ENCODE assay signal across 17 mouse cellular contexts in the genomic region with DNA sequence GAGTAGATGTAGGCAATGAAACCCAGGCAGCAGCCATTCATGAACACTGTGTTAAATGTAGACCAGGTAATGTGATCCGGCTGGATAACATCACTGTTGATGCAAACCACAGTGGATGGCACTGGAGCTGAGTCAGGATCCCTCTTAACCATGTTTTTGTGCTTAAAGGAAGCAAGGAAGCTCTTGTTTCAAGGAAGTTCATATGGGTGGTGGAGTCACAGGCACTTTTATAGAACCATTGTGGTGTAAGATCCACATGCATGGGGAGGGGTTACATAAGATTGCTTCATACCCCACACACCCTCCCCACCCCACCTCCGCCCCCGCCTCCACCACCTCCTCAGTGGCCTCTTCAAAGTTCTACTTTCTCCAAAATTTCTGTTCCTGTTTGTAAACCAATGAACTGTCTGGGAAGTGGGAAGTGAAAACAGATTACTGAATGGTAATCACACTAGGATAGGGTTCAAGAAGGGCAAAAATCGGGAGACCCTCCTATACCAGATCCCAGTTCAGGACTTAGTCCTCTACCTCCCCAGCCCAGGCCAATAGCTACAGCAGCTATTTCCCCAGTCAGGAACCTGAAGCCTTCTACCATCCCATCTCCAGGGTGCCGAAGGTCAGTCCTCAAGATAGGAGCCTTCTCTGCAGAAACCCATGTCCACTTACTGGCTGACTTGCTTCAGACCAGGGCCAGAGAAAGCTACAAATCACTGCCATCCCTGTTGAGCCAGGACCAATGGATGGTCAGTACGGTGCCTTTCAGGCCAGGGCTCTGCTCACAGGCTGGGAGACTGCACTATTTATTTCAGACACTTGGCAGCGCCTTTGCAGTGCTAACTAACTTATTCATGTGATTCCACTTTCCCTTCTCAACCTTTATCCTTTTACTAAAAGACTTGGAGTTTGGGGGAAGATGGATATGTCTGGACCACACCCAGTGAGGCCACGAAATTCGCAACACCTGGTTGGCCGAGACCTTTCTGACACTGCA. TPM values are rescaled to one million over a fixed set of nuclear protein-coding genes. Genes with fewer than 3 reads are reported as not detected.
DNase-seq lines count a peak whose midpoint lies in the region; ATAC-seq and TF ChIP-seq lines count a peak whose summit lies in the region.
"Had no signal": no experiment of that assay in that cellular context is flagged by ENCODE, and none has a peak within 500 bp of the region (broad histone marks: within the 10 kb centered on the region; RNA-seq: fewer than 3 reads in every experiment).

No protein-coding gene starts in this region.

- ATAC-seq in kidney, postnatal 0 days (replicated peaks; ENCODE audit: low FRiP score, low read depth) = no peak
- ATAC-seq in kidney, embryonic 14.5 days (ENCODE audit: low FRiP score, low TSS enrichment) = no peak
- ATAC-seq in common myeloid progenitor, adult 5-6 weeks (replicated peaks; ENCODE audit: low read depth, poor library complexity, severe bottlenecking) = peak; percentile 85
- ATAC-seq in monocyte, adult 5-6 weeks (replicated peaks; ENCODE audit: insufficient number of reproducible peaks, low FRiP score, low TSS enrichment, poor library complexity, severe bottlenecking) = peak; percentile 80
- ATAC-seq in megakaryocyte-erythroid progenitor cell, adult 5-6 weeks (replicated peaks; ENCODE audit: low FRiP score, low TSS enrichment, poor library complexity, severe bottlenecking) = no peak

- no peaks in the 10 kb centered on the region for H3K79me2 ChIP-seq in C2C12 (ENCODE audit: control insufficient read depth, insufficient read depth)

- TF ChIP-seq CTCF in kidney, postnatal 0 days (IDR thresholded peaks at IDR 0.05; ENCODE audit: low read depth) = peak; percentile 31; the same call in 1 of the 2 replicates
- no peak for TF ChIP-seq CTCF in C2C12 (IDR thresholded peaks at IDR 0.05; ENCODE audit: control insufficient read depth, insufficient read depth, insufficient read length)

- no peak overlapping the region for H3K4me2 ChIP-seq in kidney, postnatal 0 days (ENCODE audit: low read length)
- no peak overlapping the region for H3K4me2 ChIP-seq in kidney, embryonic 14.5 days (replicated peaks; ENCODE audit: low read depth, low read length)
- H3K4me2 ChIP-seq: embryonic facial prominence, embryonic 12.5 days had no signal

- no peak overlapping the region for H3K27ac ChIP-seq in kidney, postnatal 0 days
- H3K27ac ChIP-seq in kidney, embryonic 14.5 days (ENCODE audit: low read depth, low read length) = no peak overlapping the region
- H3K27ac ChIP-seq: embryonic facial prominence, embryonic 12.5 days had no signal

- H3K4me1 ChIP-seq in kidney, postnatal 0 days (replicated peaks; ENCODE audit: insufficient read depth, low read length) = no peaks in the 10 kb centered on the region
- H3K4me1 ChIP-seq in kidney, embryonic 14.5 days (ENCODE audit: control insufficient read depth, insufficient read depth, low read length) = no peaks in the 10 kb centered on the region
- H3K4me1 ChIP-seq: embryonic facial prominence, embryonic 12.5 days had no signal

- H3ac ChIP-seq in C2C12 (ENCODE audit: control insufficient read depth, insufficient read length, low read depth) = no peak overlapping the region

- DNase-seq in kidney, postnatal 0 days (ENCODE audit: low spot score) = no peak
- DNase-seq in cerebellum, postnatal 36 days = no peak
- no peak for DNase-seq in left cerebral cortex, adult 18-20 months (ENCODE audit: low spot score in 2 of 2)
- DNase-seq: cerebellum, postnatal 10 days; heart, postnatal 14 days; kidney, postnatal 10 days; lung, adult 2 months had no signal

- no peaks in the 10 kb centered on the region for H3K27me3 ChIP-seq in kidney, postnatal 0 days (ENCODE audit: insufficient read depth, low read length)
- no peaks in the 10 kb centered on the region for H3K27me3 ChIP-seq in kidney, embryonic 14.5 days (ENCODE audit: control insufficient read depth, insufficient read depth, low read length)
- H3K27me3 ChIP-seq in C2C12 (ENCODE audit: control insufficient read depth, insufficient read depth, insufficient read length) = no peaks in the 10 kb centered on the region
- H3K27me3 ChIP-seq: embryonic facial prominence, embryonic 12.5 days had no signal

- H3K9me3 ChIP-seq in kidney, postnatal 0 days (replicated peaks; ENCODE audit: low read length) = no peaks in the 10 kb centered on the region
- no peaks in the 10 kb centered on the region for H3K9me3 ChIP-seq in kidney, embryonic 14.5 days (ENCODE audit: control insufficient read depth, low read length)
- H3K9me3 ChIP-seq: embryonic facial prominence, embryonic 12.5 days had no signal

- WGBS in kidney, postnatal 0 days = 82% methylated on average over 10 of the region's 10 CpGs
- WGBS in kidney, embryonic 14.5 days = 83% methylated on average over 10 of the region's 10 CpGs

- H3K4me3 ChIP-seq in kidney, postnatal 0 days (replicated peaks; ENCODE audit: low read depth, low read length) = no peak overlapping the region
- H3K4me3 ChIP-seq in kidney, embryonic 14.5 days (ENCODE audit: low read length) = no peak overlapping the region
- H3K4me3 ChIP-seq in C2C12 (ENCODE audit: insufficient read depth, poor library complexity, severe bottlenecking) = no peak overlapping the region
- H3K4me3 ChIP-seq: embryonic facial prominence, embryonic 12.5 days had no signal

- no peaks in the 10 kb centered on the region for H3K79me3 ChIP-seq in C2C12 (ENCODE audit: low read depth)

- H3K9ac ChIP-seq in kidney, postnatal 0 days (ENCODE audit: low read depth, low read length) = no peak overlapping the region
- no peak overlapping the region for H3K9ac ChIP-seq in kidney, embryonic 14.5 days (ENCODE audit: low read depth, low read length)
- H3K9ac ChIP-seq: embryonic facial prominence, embryonic 12.5 days had no signal

- no peaks in the 10 kb centered on the region for H3K36me3 ChIP-seq in kidney, postnatal 0 days (ENCODE audit: insufficient read depth, low read length)
- H3K36me3 ChIP-seq in kidney, embryonic 14.5 days (ENCODE audit: control insufficient read depth, insufficient read depth, low read length) = no peaks in the 10 kb centered on the region
- H3K36me3 ChIP-seq in C2C12 (ENCODE audit: control insufficient read depth, insufficient read depth) = no peaks in the 10 kb centered on the region
- H3K36me3 ChIP-seq: embryonic facial prominence, embryonic 12.5 days had no signal

TF ChIP-seq in C2C12, 6 proteins besides CTCF, POLR2A, EP300 and RAD21:
- TF ChIP-seq FOSL1 (IDR thresholded peaks at IDR 0.05; ENCODE audit: insufficient read depth, low read length, poor library complexity, severe bottlenecking) (no peak), CEBPB (IDR thresholded peaks at IDR 0.05; ENCODE audit: low read depth) (peak; percentile 73)

RNA-seq across cellular contexts. Expression of a gene that starts 0.7 kb away (rescaled TPM):
- polyA plus RNA-seq in kidney, postnatal 0 days (2015; fragmentation: Nextera tagmentation; extraction: Ambion mirVana) = 1.1 and 1.5 TPM in 2 replicates
- polyA plus RNA-seq in kidney, embryonic 14.5 days (2014; fragmentation: Nextera tagmentation; extraction: Ambion mirVana) = 0.84 and 1.6 TPM in 2 replicates
- 1.3 TPM for polyA plus RNA-seq in C2C12 (2012; fragmentation: generic; extraction: Trizol)
- 8.2 TPM in 1 of 2 replicates, not detected in the other for total RNA-seq in common myeloid progenitor, adult 5-6 weeks (2017)
- 268 to 573 TPM (median 450 TPM) in 3 replicates for total RNA-seq in monocyte, adult 5-6 weeks (2017)
- total RNA-seq in megakaryocyte-erythroid progenitor cell, adult 5-6 weeks (2014; fragmentation: Nextera tagmentation) = not detected in 2 replicates
- 25.3 TPM in 1 of 2 replicates, not detected in the other for total RNA-seq in megakaryocyte-erythroid progenitor cell, adult 5-6 weeks (2017)
- under 1 TPM in 1 of 2 experiments, not detected in 1; 0.61 TPM for total RNA-seq in left cerebral cortex, adult 18-20 months (2021)
- total RNA-seq: layer of hippocampus, postnatal 14 days; left cerebral cortex, postnatal 36 days had no signal

RNA-seq across cellular contexts. Expression of a gene that starts 6.4 kb away (rescaled TPM):
- 515 and 606 TPM in 2 replicates for polyA plus RNA-seq in kidney, postnatal 0 days (2015; fragmentation: Nextera tagmentation; extraction: Ambion mirVana)
- polyA plus RNA-seq in kidney, embryonic 14.5 days (2014; fragmentation: Nextera tagmentation; extraction: Ambion mirVana) = 154 and 166 TPM in 2 replicates
- polyA plus RNA-seq in C2C12 (2012; fragmentation: generic; extraction: Trizol) = 956 TPM
- 143 and 146 TPM in 2 replicates for total RNA-seq in common myeloid progenitor, adult 5-6 weeks (2017)
- total RNA-seq in monocyte, adult 5-6 weeks (2017) = 384 to 854 TPM (median 711 TPM) in 3 replicates
- total RNA-seq in megakaryocyte-erythroid progenitor cell, adult 5-6 weeks (2014; fragmentation: Nextera tagmentation) = 53.9 and 67.3 TPM in 2 replicates
- 54.1 and 55.3 TPM in 2 replicates for total RNA-seq in megakaryocyte-erythroid progenitor cell, adult 5-6 weeks (2017)
- 10 to 100 TPM; 12.9 to 13.6 TPM for total RNA-seq in left cerebral cortex, adult 18-20 months (2021)

RNA-seq across cellular contexts. Expression of a gene that starts 11.9 kb away (rescaled TPM):
- not detected in 2 replicates for polyA plus RNA-seq in kidney, postnatal 0 days (2015; fragmentation: Nextera tagmentation; extraction: Ambion mirVana)
- polyA plus RNA-seq in kidney, embryonic 14.5 days (2014; fragmentation: Nextera tagmentation; extraction: Ambion mirVana) = not detected in 2 replicates
- not detected for polyA plus RNA-seq in C2C12 (2012; fragmentation: generic; extraction: Trizol)
- not detected in 2 replicates for total RNA-seq in common myeloid progenitor, adult 5-6 weeks (2017)
- total RNA-seq in monocyte, adult 5-6 weeks (2017) = not detected in 3 replicates
- not detected in 2 replicates for total RNA-seq in megakaryocyte-erythroid progenitor cell, adult 5-6 weeks (2014; fragmentation: Nextera tagmentation)
- not detected in 2 replicates for total RNA-seq in megakaryocyte-erythroid progenitor cell, adult 5-6 weeks (2017)
- total RNA-seq in left cerebral cortex, adult 18-20 months (2021) = not detected
- total RNA-seq: heart, postnatal 14 days; layer of hippocampus, postnatal 14 days; left cerebral cortex, postnatal 36 days had no signal
- polyA plus RNA-seq: embryonic facial prominence, embryonic 12.5 days; lung, adult 2 months; testis, adult 2 months; urinary bladder, adult 2 months had no signal

RNA-seq across cellular contexts. Expression of a gene that starts 43.9 kb away (rescaled TPM):
- 6.4 and 7.4 TPM in 2 replicates for polyA plus RNA-seq in kidney, postnatal 0 days (2015; fragmentation: Nextera tagmentation; extraction: Ambion mirVana)
- 13.7 and 14.4 TPM in 2 replicates for polyA plus RNA-seq in kidney, embryonic 14.5 days (2014; fragmentation: Nextera tagmentation; extraction: Ambion mirVana)
- 4.0 TPM for polyA plus RNA-seq in C2C12 (2012; fragmentation: generic; extraction: Trizol)
- 0.19 and 0.82 TPM in 2 replicates for total RNA-seq in common myeloid progenitor, adult 5-6 weeks (2017)
- total RNA-seq in monocyte, adult 5-6 weeks (2017) = 0.10 TPM in 1 of 3 replicates, not detected in the others
- 0.20 and 0.70 TPM in 2 replicates for total RNA-seq in megakaryocyte-erythroid progenitor cell, adult 5-6 weeks (2014; fragmentation: Nextera tagmentation)
- total RNA-seq in megakaryocyte-erythroid progenitor cell, adult 5-6 weeks (2017) = not detected in 2 replicates
- total RNA-seq in left cerebral cortex, adult 18-20 months (2021) = 10 to 100 TPM; 85.9 to 86.1 TPM

RNA-seq across cellular contexts. Expression of a gene that starts 50.0 kb away (rescaled TPM):
- polyA plus RNA-seq in kidney, postnatal 0 days (2015; fragmentation: Nextera tagmentation; extraction: Ambion mirVana) = 117 and 163 TPM in 2 replicates
- 54.4 and 61.4 TPM in 2 replicates for polyA plus RNA-seq in kidney, embryonic 14.5 days (2014; fragmentation: Nextera tagmentation; extraction: Ambion mirVana)
- polyA plus RNA-seq in C2C12 (2012; fragmentation: generic; extraction: Trizol) = 60.7 TPM
- total RNA-seq in common myeloid progenitor, adult 5-6 weeks (2017) = 120 and 124 TPM in 2 replicates
- total RNA-seq in monocyte, adult 5-6 weeks (2017) = 38.2 to 83.6 TPM (median 70.9 TPM) in 3 replicates
- 37.2 and 54.3 TPM in 2 replicates for total RNA-seq in megakaryocyte-erythroid progenitor cell, adult 5-6 weeks (2014; fragmentation: Nextera tagmentation)
- total RNA-seq in megakaryocyte-erythroid progenitor cell, adult 5-6 weeks (2017) = 20.9 and 50.8 TPM in 2 replicates
- total RNA-seq in left cerebral cortex, adult 18-20 months (2021) = 1 to 10 TPM; 2.0 to 3.4 TPM

Comparison
In these comparisons a context has a peak if more than half of its experiments do, and no peak if none do; other contexts are left out.
1. ATAC-seq: peak in common myeloid progenitor, adult 5-6 weeks (single experiment) and monocyte, adult 5-6 weeks (single experiment); none in kidney, postnatal 0 days (single experiment), kidney, embryonic 14.5 days (single experiment) and megakaryocyte-erythroid progenitor cell, adult 5-6 weeks (single experiment).
2. RNA of a gene that starts 0.7 kb away (total RNA-seq): 268 to 573 TPM in monocyte, adult 5-6 weeks; 25.3 TPM in megakaryocyte-erythroid progenitor cell, adult 5-6 weeks, 8.2 TPM in common myeloid progenitor, adult 5-6 weeks and 0.61 TPM in left cerebral cortex, adult 18-20 months; every median in the first group is over 10 times any median in the second.